Mouse (Mus musculus): Measurements from ENCODE around the gene Ipo13. TPM values are rescaled to one million over a fixed set of nuclear protein-coding genes. Genes with fewer than 3 reads are reported as not detected.
A peak's percentile ranks its signal among the peaks of the same experiment; 100 is the strongest.

The Ipo13 gene
- polyA plus RNA-seq, 1 experiment from 2014 or later, result 64.1 TPM

DNA sequence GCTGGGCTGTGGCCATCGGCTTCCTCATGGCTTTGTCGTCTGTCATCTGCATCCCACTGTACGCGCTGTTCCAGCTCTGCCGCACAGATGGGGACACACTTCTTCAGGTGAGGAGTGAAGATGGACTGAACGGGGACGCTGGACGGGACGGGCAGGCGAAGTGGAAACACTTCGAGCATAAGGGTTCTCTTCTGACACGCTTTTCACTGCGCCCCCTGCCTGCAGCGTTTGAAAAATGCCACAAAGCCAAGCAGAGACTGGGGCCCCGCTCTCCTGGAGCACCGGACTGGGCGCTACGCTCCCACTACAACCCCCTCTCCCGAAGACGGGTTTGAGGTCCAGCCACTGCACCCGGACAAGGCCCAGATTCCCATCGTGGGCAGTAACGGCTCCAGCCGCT, 47.0 kb downstream of the Ipo13 start:
- Histone ChIP-seq H3K4me2 (ENCODE audit: low read length) (peak overlapping the region; percentile 21; the same call in 1 of the 2 replicates), H3K36me3 (ENCODE audit: control insufficient read depth, insufficient read depth, low read length) (no peaks in the 10 kb centered on the region), H3K4me3 (ENCODE audit: low read depth, low read length) (no peak overlapping the region), H3K27me3 (replicated peaks; ENCODE audit: control insufficient read depth, insufficient read depth, low read length) (no peaks in the 10 kb centered on the region), H3K4me1 (ENCODE audit: control insufficient read depth, insufficient read depth, low read length) (0 out of 2 replicates have a peak, but pooled peaks cover 2% of the 10 kb centered on the region), H3K27ac (ENCODE audit: low read depth, low read length) (no peak overlapping the region), H3K9me3 (replicated peaks; ENCODE audit: control insufficient read depth, low read length) (no peaks in the 10 kb centered on the region), H3K9ac (ENCODE audit: low read length) (no peak overlapping the region)
- ATAC-seq (peak; percentile 46), DNase-seq (ENCODE audit: low spot score) (peak; percentile 73)
- WGBS, result 14% methylated on average over 24 of the region's 24 CpGs

DNA sequence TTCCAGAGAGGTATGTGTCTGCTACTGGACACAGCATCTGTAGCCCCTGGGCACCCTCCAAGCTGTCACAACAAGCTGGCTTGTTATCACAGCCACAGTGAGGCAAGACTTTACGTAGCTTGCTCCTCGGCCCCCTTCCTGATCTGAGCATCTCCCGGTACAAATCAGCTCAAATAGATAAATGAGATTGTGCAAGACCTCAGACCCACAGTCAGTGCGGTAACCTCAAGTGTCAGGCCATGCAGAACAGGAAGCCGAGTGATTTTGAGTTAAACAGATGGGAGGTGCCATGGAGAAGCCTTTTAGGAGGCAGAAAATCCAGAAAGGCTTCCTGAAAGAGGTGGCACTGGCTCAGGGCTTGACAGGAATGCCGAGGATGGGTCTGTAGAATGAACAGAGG, 47.8 kb downstream of the Ipo13 start:
- no peaks in the 10 kb centered on the region for H3K36me3 ChIP-seq (ENCODE audit: control insufficient read depth, insufficient read depth, low read length)
- H3K27ac ChIP-seq (ENCODE audit: low read depth, low read length), result no peak overlapping the region
- H3K27me3 ChIP-seq (replicated peaks; ENCODE audit: control insufficient read depth, insufficient read depth, low read length), result no peaks in the 10 kb centered on the region
- H3K4me1 ChIP-seq (ENCODE audit: control insufficient read depth, insufficient read depth, low read length), result 0 out of 2 replicates have a peak, but pooled peaks cover 2% of the 10 kb centered on the region
- no peak overlapping the region for H3K9ac ChIP-seq (ENCODE audit: low read length)
- DNase-seq (ENCODE audit: low spot score), result no peak
- no peak overlapping the region for H3K4me3 ChIP-seq (ENCODE audit: low read depth, low read length)
- no peak overlapping the region for H3K4me2 ChIP-seq (ENCODE audit: low read length)
- no peak for ATAC-seq
- no peaks in the 10 kb centered on the region for H3K9me3 ChIP-seq (replicated peaks; ENCODE audit: control insufficient read depth, low read length)
- WGBS, result 82% methylated on average over 6 of the region's 6 CpGs

DNA sequence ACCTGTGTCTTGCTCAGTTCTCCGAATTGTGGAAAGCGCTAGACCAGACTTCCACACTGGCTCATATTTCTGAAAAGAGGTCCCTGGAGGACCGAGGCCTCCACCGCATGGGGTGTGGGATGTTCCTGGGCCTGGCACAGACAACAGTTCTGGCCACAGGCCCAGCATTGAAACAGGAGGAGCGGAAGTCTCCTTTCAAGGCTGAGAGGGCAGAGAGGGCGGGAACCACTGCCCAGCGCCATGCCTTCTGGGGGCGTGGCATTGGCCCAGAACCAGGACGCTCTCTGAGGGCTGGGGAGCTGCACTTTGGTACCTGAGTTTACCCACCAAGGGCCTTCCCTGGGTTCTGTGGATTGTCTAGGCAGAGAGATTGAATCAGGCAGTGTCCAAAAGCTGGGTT, 48.7 kb downstream of the Ipo13 start:
- 49% methylated on average over 9 of the region's 9 CpGs for WGBS
- DNase-seq (ENCODE audit: low spot score), result no peak
- no peak for ATAC-seq
- H3K27ac ChIP-seq (ENCODE audit: low read depth, low read length), result no peak overlapping the region
- no peak overlapping the region for H3K9ac ChIP-seq (ENCODE audit: low read length)
- no peak overlapping the region for H3K4me2 ChIP-seq (ENCODE audit: low read length)
- 0 out of 2 replicates have a peak, but pooled peaks cover 2% of the 10 kb centered on the region for H3K4me1 ChIP-seq (ENCODE audit: control insufficient read depth, insufficient read depth, low read length)
- H3K4me3 ChIP-seq (ENCODE audit: low read depth, low read length), result no peak overlapping the region
- no peaks in the 10 kb centered on the region for H3K36me3 ChIP-seq (ENCODE audit: control insufficient read depth, insufficient read depth, low read length)
- no peaks in the 10 kb centered on the region for H3K9me3 ChIP-seq (replicated peaks; ENCODE audit: control insufficient read depth, low read length)
- no peaks in the 10 kb centered on the region for H3K27me3 ChIP-seq (replicated peaks; ENCODE audit: control insufficient read depth, insufficient read depth, low read length)

DNA sequence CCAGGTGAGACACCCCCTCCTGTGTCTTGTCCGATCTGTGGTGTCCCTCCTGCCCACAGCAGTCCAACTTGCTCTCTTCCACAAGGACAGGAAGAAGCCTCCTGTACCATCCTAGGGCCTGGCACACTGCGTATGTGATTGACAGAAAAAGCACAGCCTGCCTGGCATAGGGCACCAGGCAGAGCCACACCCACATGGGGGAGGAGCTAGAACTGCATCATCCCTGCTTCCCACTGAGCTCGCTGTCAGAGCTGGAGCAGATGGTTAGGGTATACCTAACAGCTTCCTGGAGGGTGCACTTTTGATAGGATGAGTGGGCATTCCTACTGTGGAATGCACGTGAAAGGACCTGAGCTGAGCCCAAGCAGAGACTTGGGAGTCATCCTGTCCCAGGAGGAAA, 52.0 kb downstream of the Ipo13 start:
- H3K9me3 ChIP-seq (replicated peaks; ENCODE audit: control insufficient read depth, low read length), result no peaks in the 10 kb centered on the region
- H3K27me3 ChIP-seq (replicated peaks; ENCODE audit: control insufficient read depth, insufficient read depth, low read length), result no peaks in the 10 kb centered on the region
- ATAC-seq (peak; percentile 91), DNase-seq (ENCODE audit: low spot score) (peak; percentile 89)
- H3K36me3 ChIP-seq (ENCODE audit: control insufficient read depth, insufficient read depth, low read length), result no peaks in the 10 kb centered on the region
- no peak overlapping the region for H3K27ac ChIP-seq (ENCODE audit: low read depth, low read length)
- H3K9ac ChIP-seq (ENCODE audit: low read length), result no peak overlapping the region
- no peak overlapping the region for H3K4me3 ChIP-seq (ENCODE audit: low read depth, low read length)
- 23% methylated on average over 4 of the region's 4 CpGs for WGBS
- H3K4me2 ChIP-seq (ENCODE audit: low read length), result no peak overlapping the region
- H3K4me1 ChIP-seq (ENCODE audit: control insufficient read depth, insufficient read depth, low read length), result 0 out of 2 replicates have a peak, but pooled peaks cover 2% of the 10 kb centered on the region

DNA sequence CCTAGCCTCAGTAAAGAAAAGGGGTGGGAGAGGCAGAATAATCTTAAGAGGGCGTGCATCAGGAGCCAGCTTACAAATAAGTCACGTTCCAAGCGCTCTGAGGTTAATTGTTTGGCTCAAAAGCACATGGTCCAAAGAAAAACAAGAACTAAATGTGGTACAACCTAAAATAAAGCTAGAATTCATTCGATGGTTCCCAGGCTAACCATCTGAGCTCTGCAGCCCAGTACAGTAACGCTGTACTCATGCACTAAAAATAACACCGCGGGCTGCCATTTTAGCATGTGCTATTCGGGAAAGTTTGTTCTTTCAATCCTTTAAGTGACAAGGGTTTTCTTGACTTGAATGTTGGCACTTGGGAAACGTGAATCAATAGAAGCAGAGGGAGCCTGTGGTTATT, 54.2 kb downstream of the Ipo13 start:
- ATAC-seq, result no peak
- 72% methylated on average over 9 of the region's 9 CpGs for WGBS
- H3K27ac ChIP-seq (ENCODE audit: low read depth, low read length), result no peak overlapping the region

DNA sequence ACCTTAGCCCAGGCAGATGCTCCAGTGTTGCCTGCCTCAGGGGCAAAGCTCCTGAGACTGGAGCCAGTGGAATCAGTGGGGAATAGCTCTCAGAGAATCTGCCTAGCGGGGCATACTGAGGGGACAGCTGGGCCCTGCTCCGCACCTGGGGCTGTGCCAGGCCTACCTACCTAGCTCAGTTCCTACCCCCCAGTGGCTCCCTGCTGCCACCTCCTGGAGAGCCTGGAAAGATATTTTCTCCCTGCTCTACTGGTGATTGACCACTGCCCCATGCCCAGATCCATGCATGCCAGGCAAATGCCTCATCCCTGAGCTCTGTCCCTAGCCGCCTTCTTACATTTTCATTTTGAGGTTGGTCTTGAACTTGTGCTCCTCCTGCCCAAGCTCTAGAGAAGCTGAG, 56.0 kb downstream of the Ipo13 start:
- peak; percentile 41 for ATAC-seq

More for the DNA sequence above, 54.2 kb downstream of the Ipo13 start:
- no peak for DNase-seq (ENCODE audit: low spot score)
- Histone ChIP-seq H3K36me3 (ENCODE audit: control insufficient read depth, insufficient read depth, low read length) (no peaks in the 10 kb centered on the region), H3K27me3 (replicated peaks; ENCODE audit: control insufficient read depth, insufficient read depth, low read length) (no peaks in the 10 kb centered on the region), H3K9me3 (replicated peaks; ENCODE audit: control insufficient read depth, low read length) (no peaks in the 10 kb centered on the region), H3K4me2 (ENCODE audit: low read length) (no peak overlapping the region), H3K9ac (ENCODE audit: low read length) (no peak overlapping the region), H3K4me3 (ENCODE audit: low read depth, low read length) (no peak overlapping the region), H3K4me1 (ENCODE audit: control insufficient read depth, insufficient read depth, low read length) (0 out of 2 replicates have a peak, but pooled peaks cover 2% of the 10 kb centered on the region)

DNA sequence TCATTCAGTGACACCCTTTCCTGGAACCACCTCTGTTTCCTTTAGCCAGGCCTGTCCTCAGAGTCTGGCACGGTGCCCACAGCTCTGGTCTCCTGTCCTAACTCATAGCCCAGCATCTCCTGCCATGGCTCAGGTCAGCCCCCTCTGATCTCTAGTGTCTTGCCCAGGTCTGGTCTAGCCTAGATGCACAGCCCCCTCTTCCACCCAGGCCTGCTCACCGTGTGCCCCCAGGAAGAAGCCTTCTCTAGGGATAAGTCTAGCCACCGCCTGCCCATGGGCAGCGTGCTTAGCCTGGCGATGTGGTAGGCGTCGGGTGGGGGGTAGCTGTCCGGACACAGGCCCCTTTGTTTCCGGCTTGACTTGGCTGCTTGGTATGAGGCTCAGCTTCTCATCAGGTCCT, 59.7 kb downstream of the Ipo13 start:
- no peak overlapping the region for H3K27ac ChIP-seq (ENCODE audit: low read depth, low read length)
- ATAC-seq, result no peak

More for the DNA sequence above, 56.0 kb downstream of the Ipo13 start:
- Histone ChIP-seq H3K36me3 (ENCODE audit: control insufficient read depth, insufficient read depth, low read length) (no peaks in the 10 kb centered on the region), H3K9ac (ENCODE audit: low read length) (no peak overlapping the region), H3K4me1 (ENCODE audit: control insufficient read depth, insufficient read depth, low read length) (0 out of 2 replicates have a peak, but pooled peaks cover 2% of the 10 kb centered on the region), H3K27me3 (replicated peaks; ENCODE audit: control insufficient read depth, insufficient read depth, low read length) (no peaks in the 10 kb centered on the region), H3K4me3 (ENCODE audit: low read depth, low read length) (no peak overlapping the region), H3K27ac (ENCODE audit: low read depth, low read length) (no peak overlapping the region), H3K4me2 (ENCODE audit: low read length) (no peak overlapping the region), H3K9me3 (replicated peaks; ENCODE audit: control insufficient read depth, low read length) (no peaks in the 10 kb centered on the region)
- 58% methylated on average over 3 of the region's 3 CpGs for WGBS
- peak; percentile 62 for DNase-seq (ENCODE audit: low spot score)

DNA sequence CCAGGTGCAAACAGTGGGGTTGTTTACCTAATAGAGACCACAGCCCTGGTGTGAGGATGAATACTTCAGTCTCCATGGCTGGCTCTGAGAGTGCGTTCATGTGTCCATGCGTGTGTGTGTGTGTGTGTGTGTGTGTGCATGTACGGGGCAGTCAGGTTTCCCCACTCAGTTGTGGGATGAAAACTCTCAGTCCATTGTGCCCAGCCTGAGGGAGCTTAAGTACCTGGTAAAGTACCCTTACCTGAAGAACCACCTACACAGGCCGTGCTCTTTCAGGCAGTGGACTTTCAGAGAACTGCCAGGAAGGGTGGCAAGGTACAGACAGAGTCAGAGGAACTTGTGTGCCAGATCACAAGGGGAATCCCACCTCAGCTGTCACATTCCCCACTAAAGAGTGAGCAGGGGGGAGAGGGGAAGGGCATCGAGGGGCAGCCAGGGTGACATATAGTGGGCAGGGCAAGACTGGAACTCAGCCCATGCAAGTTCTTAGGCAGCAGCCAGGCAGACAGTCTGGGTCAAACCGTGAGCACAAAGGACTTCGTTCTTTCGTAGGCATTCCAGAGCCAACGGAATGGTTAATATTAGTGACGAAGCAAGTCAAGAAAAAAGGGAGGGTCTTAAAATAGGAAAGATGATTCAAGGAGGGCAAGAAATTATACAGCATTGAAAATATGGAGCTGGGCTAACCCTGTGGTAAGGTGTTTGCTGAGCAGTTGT, 62.5 kb downstream of the Ipo13 start:
- ATAC-seq (no peak), DNase-seq (ENCODE audit: low spot score) (no peak)
- Histone ChIP-seq H3K9me3 (replicated peaks; ENCODE audit: control insufficient read depth, low read length) (no peaks in the 10 kb centered on the region), H3K27ac (ENCODE audit: low read depth, low read length) (no peak overlapping the region), H3K9ac (ENCODE audit: low read length) (no peak overlapping the region), H3K36me3 (ENCODE audit: control insufficient read depth, insufficient read depth, low read length) (no peaks in the 10 kb centered on the region), H3K4me2 (ENCODE audit: low read length) (no peak overlapping the region), H3K4me3 (ENCODE audit: low read depth, low read length) (no peak overlapping the region), H3K4me1 (ENCODE audit: control insufficient read depth, insufficient read depth, low read length) (peaks cover 10% of the 10 kb centered on the region; the same call in 1 of the 2 replicates), H3K27me3 (replicated peaks; ENCODE audit: control insufficient read depth, insufficient read depth, low read length) (no peaks in the 10 kb centered on the region)
- WGBS, result 86% methylated on average over 10 of the region's 10 CpGs

More for the DNA sequence above, 59.7 kb downstream of the Ipo13 start:
- Histone ChIP-seq H3K36me3 (ENCODE audit: control insufficient read depth, insufficient read depth, low read length) (no peaks in the 10 kb centered on the region), H3K4me2 (ENCODE audit: low read length) (no peak overlapping the region), H3K4me3 (ENCODE audit: low read depth, low read length) (no peak overlapping the region), H3K9me3 (replicated peaks; ENCODE audit: control insufficient read depth, low read length) (no peaks in the 10 kb centered on the region), H3K4me1 (ENCODE audit: control insufficient read depth, insufficient read depth, low read length) (no peaks in the 10 kb centered on the region), H3K27me3 (replicated peaks; ENCODE audit: control insufficient read depth, insufficient read depth, low read length) (no peaks in the 10 kb centered on the region), H3K9ac (ENCODE audit: low read length) (no peak overlapping the region)
- no peak for DNase-seq (ENCODE audit: low spot score)
- WGBS, result 64% methylated on average over 9 of the region's 9 CpGs

DNA sequence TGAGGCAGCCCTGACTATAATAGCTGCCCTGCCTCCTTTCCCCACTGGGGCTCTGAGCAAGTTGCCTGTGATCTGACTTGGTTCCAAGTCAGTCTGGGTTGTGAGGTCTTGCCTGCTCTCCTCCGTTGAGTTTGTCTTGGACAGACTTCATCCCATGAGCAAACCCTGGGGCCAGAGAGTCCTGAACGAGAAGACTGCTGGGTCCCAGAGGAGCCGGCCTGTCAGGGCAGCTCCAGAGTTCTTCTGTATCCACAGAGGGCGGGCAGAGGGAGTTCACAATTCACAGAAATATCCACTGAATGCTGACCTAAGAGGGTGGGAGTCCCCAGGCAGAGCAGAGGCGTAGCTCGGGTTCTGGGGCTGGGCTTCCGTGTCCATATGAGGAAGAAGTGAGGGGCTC, 63.9 kb downstream of the Ipo13 start:
- ATAC-seq, result no peak
- no peaks in the 10 kb centered on the region for H3K36me3 ChIP-seq (ENCODE audit: control insufficient read depth, insufficient read depth, low read length)
- H3K27ac ChIP-seq (ENCODE audit: low read depth, low read length), result no peak overlapping the region
- WGBS, result 85% methylated on average over 7 of the region's 7 CpGs
- DNase-seq (ENCODE audit: low spot score), result no peak
- peaks cover 10% of the 10 kb centered on the region; the same call in 1 of the 2 replicates for H3K4me1 ChIP-seq (ENCODE audit: control insufficient read depth, insufficient read depth, low read length)
- no peak overlapping the region for H3K9ac ChIP-seq (ENCODE audit: low read length)
- no peak overlapping the region for H3K4me3 ChIP-seq (ENCODE audit: low read depth, low read length)
- H3K9me3 ChIP-seq (replicated peaks; ENCODE audit: control insufficient read depth, low read length), result no peaks in the 10 kb centered on the region
- no peaks in the 10 kb centered on the region for H3K27me3 ChIP-seq (replicated peaks; ENCODE audit: control insufficient read depth, insufficient read depth, low read length)
- no peak overlapping the region for H3K4me2 ChIP-seq (ENCODE audit: low read length)
